Mouse (Mus musculus): ENCODE results near the gene BC017158.

DNA sequence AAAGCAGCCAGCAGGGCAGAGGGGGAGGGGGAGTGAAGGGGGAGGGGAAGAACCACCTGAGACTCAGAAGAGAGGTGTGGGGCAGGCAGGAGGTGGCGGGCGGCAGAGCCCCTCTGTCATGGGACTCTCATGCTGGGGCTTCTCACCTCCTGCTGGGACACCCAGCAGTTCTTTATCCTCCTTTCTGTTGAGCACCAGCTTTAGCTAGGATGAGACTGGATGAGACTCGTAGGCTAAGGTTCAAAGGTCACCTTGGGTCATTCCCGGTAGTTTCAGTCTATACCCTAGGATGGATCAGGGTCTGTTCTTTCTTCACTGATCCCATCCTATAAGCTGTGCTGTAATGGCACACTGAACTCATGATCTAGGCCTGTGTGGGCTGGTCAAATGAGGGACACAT lies 19.0 kb upstream of the BC017158 start:
- TF ChIP-seq CTCF (IDR thresholded peaks at IDR 0.05), result no peak
- no peak for TF ChIP-seq EP300 (IDR thresholded peaks at IDR 0.05)

All from lung, postnatal 0 days (tissue).